Mouse (Mus musculus) monocyte, adult 59 days (primary cell): ENCODE measurements around the gene Pnmt. TPM values are rescaled to one million over a fixed set of nuclear protein-coding genes. Genes with fewer than 3 reads are reported as not detected.

ENCODE experiments used
- total RNA-seq, 2 experiments: library from RNA; stranded (reverse); gene quantifications; one replicate each; pipeline ENCODE4 v1.2.4; 2023

Gene Pnmt
- not detected for total RNA-seq

GRCm38 (mm10) chr11:98385638-98386585 is at the start of gene Pnmt:
Pnmt (plus strand) TSS chr11:98386450.

GRCm38 (mm10) chr11:98348083-98348961 is 37.9 kb upstream of the Pnmt start, which contains the start of gene Ppp1r1b:
Ppp1r1b (plus strand) TSS chr11:98348404.

GRCm38 (mm10) chr11:98358161-98359083 is 27.8 kb upstream of the Pnmt start, which contains the start of gene Stard3:
Stard3 (plus strand) TSS chr11:98358368.

GRCm38 (mm10) chr11:98383261-98384030 is 2.8 kb upstream of the Pnmt start, which contains the start of gene Tcap:
Tcap (plus strand) TSS chr11:98383811.

GRCm38 (mm10) chr11:98400161-98400726 is 14.0 kb downstream of the Pnmt start, which contains the start of gene Pgap3:
Pgap3 (minus strand) TSS chr11:98400490.

GRCm38 (mm10) chr11:98412273-98412796 is 26.1 kb downstream of the Pnmt start, which contains the start of gene Erbb2:
Erbb2 (plus strand) TSS chr11:98412470.

Other genes with a start within 250 kb of the Pnmt start
- gene Fbxl20, start 236.0 kb upstream of the Pnmt start, total RNA-seq: 10 to 100 TPM; 45.8 to 48.2 TPM
- gene Med1, start 193.2 kb upstream of the Pnmt start, total RNA-seq: 10 to 100 TPM; 48.0 to 52.5 TPM
- gene Cdk12, start 183.4 kb upstream of the Pnmt start, total RNA-seq: 10 to 100 TPM; 71.2 to 74.7 TPM
- gene Neurod2, start 56.8 kb upstream of the Pnmt start, total RNA-seq: not detected
- gene Ppp1r1b, start 38.0 kb upstream of the Pnmt start, total RNA-seq: not detected
- gene Stard3, start 28.1 kb upstream of the Pnmt start, total RNA-seq: 10 to 100 TPM; 69.1 to 91.2 TPM
- gene Tcap, start 2.6 kb upstream of the Pnmt start, total RNA-seq: not detected
- gene Pgap3, start 14.0 kb downstream of the Pnmt start, total RNA-seq: 1 to 10 TPM; 4.0 to 4.1 TPM
- gene Erbb2, start 26.0 kb downstream of the Pnmt start, total RNA-seq: 1 to 10 TPM; 3.2 to 4.6 TPM
- gene Mien1, start 52.5 kb downstream of the Pnmt start, total RNA-seq: 10 to 100 TPM; 55.1 to 60.0 TPM
- not detected for gene Grb7, start 59.9 kb downstream of the Pnmt start, total RNA-seq
- gene Ikzf3, start 159.6 kb downstream of the Pnmt start, total RNA-seq: 10 to 100 TPM; 19.1 to 27.8 TPM
- gene Zpbp2, start 164.6 kb downstream of the Pnmt start, total RNA-seq: 1 to 10 TPM in 1 of 2 experiments, not detected in 1; 3.4 TPM
- gene Ormdl3, start 200.9 kb downstream of the Pnmt start, total RNA-seq: 10 to 100 TPM; 10.9 to 11.8 TPM
- gene Lrrc3c, start 211.8 kb downstream of the Pnmt start, total RNA-seq: not detected
- 10 to 100 TPM; 15.7 to 17.2 TPM for gene Gm12355, start 239.2 kb downstream of the Pnmt start, total RNA-seq
- not detected for gene Gsdma3, start 239.9 kb downstream of the Pnmt start, total RNA-seq